Mouse (Mus musculus) kidney, embryonic 14.5 days (tissue): ENCODE results near the gene Mia3. TPM values are rescaled to one million over a fixed set of nuclear protein-coding genes. Genes with fewer than 3 reads are reported as not detected.

Experiments used
- ATAC-seq: fragments of 200-750 bp; cut with Nextera tagmentation; 2 replicates; pipeline ENCODE4 v1.8.0; 2017; ENCODE audit warnings: moderate number of reproducible peaks, mild to moderate bottlenecking, moderate TSS enrichment, moderate library complexity; ENCODE audit not compliant: low FRiP score, low TSS enrichment
- H3K27ac ChIP-seq: fragments of 300-500 bp; sonication (generic); 2 replicates; pipeline ENCODE4 v1.5.1; 2014; ENCODE audit warnings: low read depth, mild to moderate bottlenecking, low read length, moderate library complexity, mixed read lengths
- H3K27me3 ChIP-seq: fragments of 300-500 bp; sonication (generic); 2 replicates; pipeline ENCODE4 v1.6.1; 2014; ENCODE audit warnings: mild to moderate bottlenecking, low read length; ENCODE audit not compliant: control insufficient read depth, insufficient read depth
- H3K36me3 ChIP-seq: fragments of 300-500 bp; sonication (generic); 2 replicates; pipeline ENCODE4 v1.6.1; 2014; ENCODE audit warnings: low read length, mixed read lengths; ENCODE audit not compliant: control insufficient read depth, insufficient read depth
- H3K4me1 ChIP-seq: fragments of 300-500 bp; sonication (generic); 2 replicates; pipeline ENCODE4 v1.6.1; 2014; ENCODE audit warnings: low read length, mixed read lengths; ENCODE audit not compliant: control insufficient read depth, insufficient read depth
- H3K4me2 ChIP-seq: fragments of 300-500 bp; sonication (generic); replicated peaks from 2 replicates; pipeline ENCODE4 v1.6.1; 2014; ENCODE audit warnings: low read depth, mild to moderate bottlenecking, low read length
- H3K4me3 ChIP-seq: fragments of 300-500 bp; sonication (generic); 2 replicates; pipeline ENCODE4 v1.5.1; 2014; ENCODE audit warnings: mild to moderate bottlenecking, low read length
- H3K9ac ChIP-seq: fragments of 300-500 bp; sonication (generic); 2 replicates; pipeline ENCODE4 v1.6.1; 2014; ENCODE audit warnings: low read depth, mild to moderate bottlenecking, low read length, moderate library complexity
- H3K9me3 ChIP-seq: fragments of 300-500 bp; sonication (generic); 2 replicates; pipeline ENCODE4 v1.6.1; 2016; ENCODE audit warnings: low read length; ENCODE audit not compliant: control insufficient read depth
- WGBS: fragments of 180-500 bp; shearing (Covaris S2); extraction: QIAGEN DNeasy Blood & Tissue Kit; methylation state at CpG from one replicate; pipeline ENCODE4 v1.1.7; 2014; 5-methylcytosine and 5-hydroxymethylcytosine counted together
- polyA plus RNA-seq: library from polyadenylated mRNA; unstranded; fragments of >200 nt; fragmentation: Nextera tagmentation; extraction: Ambion mirVana; gene quantifications from 2 replicates; pipeline ENCODE4 v1.2.1, GENCODE M21; 2014

The Mia3 gene
- polyA plus RNA-seq, 1 experiment from 2014 or later: 104 TPM

GRCm38 (mm10) chr1:183297473-183297885, 71.9 kb downstream of the Mia3 start:
- peak overlapping the region; percentile 57 for H3K9ac ChIP-seq
- ATAC-seq: peak; percentile 58
- no peaks in the 10 kb centered on the region for H3K27me3 ChIP-seq
- under 1% methylated on average over 24 of the region's 30 CpGs for WGBS
- H3K4me2 ChIP-seq: peak overlapping the region; percentile 49
- H3K36me3 ChIP-seq: peaks cover 10% of the 10 kb centered on the region
- peak overlapping the region; percentile 51 for H3K4me3 ChIP-seq
- no peak overlapping the region; the same call in 1 of the 2 replicates for H3K27ac ChIP-seq
- H3K4me1 ChIP-seq: no peaks in the 10 kb centered on the region
- H3K9me3 ChIP-seq: no peaks in the 10 kb centered on the region

DNA sequence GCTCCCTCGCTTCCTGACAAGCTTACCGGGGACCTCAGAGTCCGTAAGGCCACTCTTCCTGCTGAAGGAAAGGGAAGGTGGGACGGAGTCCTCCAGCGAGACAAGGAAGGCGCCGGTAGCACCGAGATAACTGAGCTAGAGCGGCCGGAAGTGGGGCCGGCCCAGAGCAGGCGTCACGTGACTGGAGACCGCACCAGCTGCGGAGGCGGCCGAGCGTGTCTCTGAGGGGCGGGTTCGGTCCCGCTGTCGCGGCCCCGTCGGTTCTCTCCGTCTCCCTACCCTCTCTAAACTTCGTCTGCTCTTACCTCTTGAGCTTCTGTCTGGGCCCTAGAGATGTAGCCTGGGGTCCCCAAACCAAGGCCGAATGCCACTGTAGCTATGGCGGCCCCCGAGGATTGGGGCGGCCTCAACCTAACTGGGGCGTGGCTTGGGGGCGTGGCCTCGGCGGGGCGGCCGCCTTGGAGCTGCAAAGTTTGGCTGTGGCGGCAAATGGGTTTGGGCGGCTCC, 72.4 kb downstream of the Mia3 start, which contains the start of gene Brox:
Gene Brox, minus strand, starts transcription at position 393 of the 507 bp plus-strand sequence.
- H3K9ac ChIP-seq: peak within 1 kb of the TSS; percentile 57
- H3K27ac ChIP-seq: no peak within 1 kb of the TSS; the same call in 1 of the 2 replicates
- H3K4me3 ChIP-seq: peak within 1 kb of the TSS; percentile 51
- peak; percentile 89 for ATAC-seq
- no peaks in the 10 kb centered on the region for H3K4me1 ChIP-seq
- no peaks in the 10 kb centered on the region for H3K27me3 ChIP-seq
- WGBS: under 1% methylated on average over 39 of the region's 39 CpGs
- H3K9me3 ChIP-seq: no peaks in the 10 kb centered on the region
- peaks cover 14% of the 10 kb centered on the region for H3K36me3 ChIP-seq
- peak within 1 kb of the TSS; percentile 49 for H3K4me2 ChIP-seq

- peak within 1 kb of the TSS; percentile 49 for H3K4me2 ChIP-seq
- no peaks in the 10 kb centered on the region for H3K9me3 ChIP-seq
- WGBS: under 1% methylated on average over 26 of the region's 26 CpGs
- no peak; the same call in 1 of the 2 replicates for ATAC-seq
- no peaks in the 10 kb centered on the region for H3K4me1 ChIP-seq
- H3K36me3 ChIP-seq: peaks cover 18% of the 10 kb centered on the region
- peak within 1 kb of the TSS; percentile 57 for H3K9ac ChIP-seq
- H3K27me3 ChIP-seq: no peaks in the 10 kb centered on the region
- H3K4me3 ChIP-seq: peak within 1 kb of the TSS; percentile 51
- no peak within 1 kb of the TSS; the same call in 1 of the 2 replicates for H3K27ac ChIP-seq
Observed at GRCm38 (mm10) chr1:183296465-183296864, 72.9 kb downstream of the Mia3 start, which contains the start of gene Aida. Aida (plus strand) TSS chr1:183296590.

DNA sequence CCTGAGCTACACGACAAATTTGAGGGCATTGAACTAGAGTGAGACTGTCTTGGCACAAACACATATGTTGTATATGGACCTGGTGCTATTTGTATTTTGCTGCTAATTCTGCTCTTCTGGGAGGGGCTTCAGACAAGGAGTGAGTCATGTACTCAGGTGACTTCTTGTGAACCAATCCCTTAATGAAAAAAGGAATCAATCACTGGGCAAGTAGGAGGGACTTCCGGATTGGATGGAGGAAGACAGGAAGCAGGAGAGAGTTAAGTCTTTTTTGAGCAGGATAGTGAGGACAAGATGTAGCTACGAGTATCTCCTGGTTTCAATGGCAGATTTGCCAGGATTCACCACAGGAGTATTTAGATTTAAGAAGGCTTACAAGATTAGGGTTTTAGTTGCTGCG, 79.8 kb downstream of the Mia3 start:
- Histone ChIP-seq H3K27me3 (no peaks in the 10 kb centered on the region), H3K36me3 (peaks cover 81% of the 10 kb centered on the region), H3K4me1 (no peaks in the 10 kb centered on the region), H3K27ac (no peak overlapping the region), H3K4me2 (no peak overlapping the region), H3K4me3 (no peak overlapping the region), H3K9me3 (no peaks in the 10 kb centered on the region), H3K9ac (no peak overlapping the region)
- WGBS: 99% methylated on average over 4 of the region's 4 CpGs
- 0 out of 2 replicates have a peak, but pooled peaks have one; percentile 39 for ATAC-seq

DNA sequence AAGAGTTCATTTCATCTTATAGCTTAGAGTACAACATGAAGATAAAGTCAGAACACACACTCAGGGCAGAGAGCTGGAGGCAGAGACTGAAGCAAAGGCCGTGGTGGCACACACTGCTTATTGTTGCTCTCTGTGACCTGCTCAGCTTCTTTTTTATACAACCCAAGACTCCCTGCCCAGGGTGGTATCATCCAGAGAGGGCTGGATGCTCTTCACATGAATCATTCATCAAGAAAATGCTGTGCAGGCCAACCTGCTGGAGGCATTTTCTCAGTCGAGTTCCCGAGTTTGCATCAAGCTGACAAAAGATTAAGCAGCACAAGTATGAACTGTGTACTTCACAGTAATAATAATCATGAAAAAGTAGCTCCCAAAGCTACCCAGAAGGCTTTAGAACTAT, 81.0 kb downstream of the Mia3 start:
- Histone ChIP-seq H3K4me3 (no peak overlapping the region), H3K27ac (no peak overlapping the region), H3K9ac (no peak overlapping the region), H3K4me1 (no peaks in the 10 kb centered on the region), H3K9me3 (no peaks in the 10 kb centered on the region), H3K36me3 (peaks cover 86% of the 10 kb centered on the region), H3K27me3 (no peaks in the 10 kb centered on the region), H3K4me2 (no peak overlapping the region)
- ATAC-seq: no peak
- 90% methylated on average over 3 of the region's 3 CpGs for WGBS

Other genes with a start within 250 kb of the Mia3 start
- 9.6 and 16.9 TPM in 2 replicates for gene Disp1, start 148.0 kb downstream of the Mia3 start, polyA plus RNA-seq
- 24.9 and 63.1 TPM in 2 replicates for gene Aida, start 73.0 kb downstream of the Mia3 start, polyA plus RNA-seq
- 26.1 and 51.4 TPM in 2 replicates for gene Brox, start 72.3 kb downstream of the Mia3 start, polyA plus RNA-seq
- 21.0 and 22.4 TPM in 2 replicates for gene Taf1a, start 19.4 kb upstream of the Mia3 start, polyA plus RNA-seq
- gene Hhipl2, start 48.7 kb upstream of the Mia3 start, polyA plus RNA-seq: 0.21 and 0.22 TPM in 2 replicates